Mouse (Mus musculus): ENCODE results near the gene Ephb1. TPM values are rescaled to one million over a fixed set of nuclear protein-coding genes. Genes with fewer than 3 reads are reported as not detected.

Ephb1 gene
- polyA plus RNA-seq, 1 experiment from 2014 or later, result 0.66 TPM

DNA sequence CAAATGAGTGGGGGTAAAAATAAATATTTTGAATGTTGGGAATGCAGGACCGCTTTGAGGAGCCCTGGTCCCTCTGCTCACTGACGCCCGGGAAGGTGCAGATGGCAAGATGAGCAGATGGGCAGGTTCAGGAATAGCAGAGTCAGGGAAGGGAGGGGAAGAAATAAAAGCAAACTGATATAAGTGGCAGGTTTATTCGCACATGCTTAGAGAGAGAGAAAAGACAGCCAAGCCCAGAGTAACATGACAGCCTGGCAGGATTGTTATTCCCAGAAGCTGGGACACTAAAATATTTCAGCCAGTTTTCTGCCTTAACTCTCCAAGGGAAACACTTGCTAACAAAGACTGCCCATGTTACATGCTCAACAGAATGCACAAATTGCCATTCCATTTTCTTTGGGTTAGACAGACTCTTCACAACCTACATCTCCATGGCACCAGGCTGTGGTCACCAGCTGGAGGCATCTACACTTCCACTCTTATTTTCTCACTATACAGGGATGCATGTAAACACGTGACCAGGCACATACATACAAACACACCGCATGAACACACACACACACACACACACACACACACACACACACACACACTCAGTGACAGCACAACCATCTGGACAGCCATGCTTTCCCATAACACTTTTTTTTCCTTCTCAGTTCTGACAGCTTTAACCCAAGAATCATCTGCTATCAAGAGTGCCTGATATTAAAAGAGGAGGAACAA, 315.3 kb downstream of the Ephb1 start:
- no peak for ATAC-seq (ENCODE audit: insufficient number of reproducible peaks, low FRiP score)
- no peaks in the 10 kb centered on the region for H3K27me3 ChIP-seq (replicated peaks)
- WGBS, result 72% methylated on average over 6 of the region's 6 CpGs

GRCm38 (mm10) chr9:102036132-102036531, 318.4 kb downstream of the Ephb1 start:
- Histone ChIP-seq H3K27ac (ENCODE audit: poor library complexity, severe bottlenecking) (no peak overlapping the region), H3K36me3 (no peaks in the 10 kb centered on the region), H3K9ac (no peak overlapping the region), H3K4me2 (no peak overlapping the region), H3K9me3 (replicated peaks) (no peaks in the 10 kb centered on the region), H3K4me1 (replicated peaks) (no peaks in the 10 kb centered on the region), H3K27me3 (replicated peaks) (no peaks in the 10 kb centered on the region; the same call in 1 of the 2 replicates), H3K4me3 (no peak overlapping the region)
- ATAC-seq (ENCODE audit: insufficient number of reproducible peaks, low FRiP score), result no peak
- 69% methylated on average over 5 of the region's 5 CpGs for WGBS

More for the DNA sequence above, 315.3 kb downstream of the Ephb1 start:
- Histone ChIP-seq H3K36me3 (no peaks in the 10 kb centered on the region), H3K27ac (ENCODE audit: poor library complexity, severe bottlenecking) (no peak overlapping the region), H3K4me2 (no peak overlapping the region), H3K4me1 (replicated peaks) (no peaks in the 10 kb centered on the region), H3K9ac (no peak overlapping the region), H3K4me3 (no peak overlapping the region), H3K9me3 (replicated peaks) (no peaks in the 10 kb centered on the region)

- H3K9me3 ChIP-seq (replicated peaks), result no peaks in the 10 kb centered on the region
- no peaks in the 10 kb centered on the region; the same call in 1 of the 2 replicates for H3K27me3 ChIP-seq (replicated peaks)
- H3K4me2 ChIP-seq, result no peak overlapping the region
Observed at GRCm38 (mm10) chr9:102033231-102033630, 321.3 kb downstream of the Ephb1 start.

GRCm38 (mm10) chr9:102032376-102032775, 322.1 kb downstream of the Ephb1 start:
- no peaks in the 10 kb centered on the region for H3K36me3 ChIP-seq
- 53% methylated on average over 8 of the region's 8 CpGs for WGBS
- H3K4me1 ChIP-seq (replicated peaks), result no peaks in the 10 kb centered on the region
- no peak overlapping the region for H3K4me2 ChIP-seq
- no peaks in the 10 kb centered on the region for H3K9me3 ChIP-seq (replicated peaks)
- no peak for ATAC-seq (ENCODE audit: insufficient number of reproducible peaks, low FRiP score)
- H3K9ac ChIP-seq, result no peak overlapping the region
- H3K4me3 ChIP-seq, result no peak overlapping the region
- no peak overlapping the region for H3K27ac ChIP-seq (ENCODE audit: poor library complexity, severe bottlenecking)
- no peaks in the 10 kb centered on the region; the same call in 1 of the 2 replicates for H3K27me3 ChIP-seq (replicated peaks)

More at GRCm38 (mm10) chr9:102033231-102033630, 321.3 kb downstream of the Ephb1 start:
- Histone ChIP-seq H3K9ac (no peak overlapping the region), H3K36me3 (no peaks in the 10 kb centered on the region), H3K4me3 (no peak overlapping the region), H3K27ac (ENCODE audit: poor library complexity, severe bottlenecking) (no peak overlapping the region), H3K4me1 (replicated peaks) (no peaks in the 10 kb centered on the region)
- WGBS, result 75% methylated on average over 5 of the region's 5 CpGs
- ATAC-seq (ENCODE audit: insufficient number of reproducible peaks, low FRiP score), result no peak

DNA sequence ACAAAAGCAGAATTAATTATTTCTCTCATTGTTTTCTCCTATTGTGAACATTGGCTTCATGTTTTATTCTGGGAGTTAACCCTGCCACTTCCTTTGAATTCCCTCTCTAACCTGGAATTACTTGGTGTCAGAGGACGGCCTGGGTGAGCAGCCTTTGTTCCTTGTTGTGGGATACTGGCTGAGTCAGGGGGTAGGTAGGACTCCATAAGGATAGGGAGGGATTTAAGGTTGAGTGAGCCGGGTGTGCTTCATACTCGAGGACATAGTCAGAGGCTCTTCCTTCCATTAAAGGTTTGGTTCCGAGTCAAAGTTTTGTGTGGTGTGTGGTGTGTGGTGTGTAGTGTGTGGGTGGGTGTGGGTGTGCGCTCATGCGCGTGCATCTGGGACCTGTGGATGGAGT, 324.8 kb downstream of the Ephb1 start:
- H3K27me3 ChIP-seq (replicated peaks), result no peaks in the 10 kb centered on the region; the same call in 1 of the 2 replicates
- 80% methylated on average over 7 of the region's 7 CpGs for WGBS
- no peak overlapping the region for H3K27ac ChIP-seq (ENCODE audit: poor library complexity, severe bottlenecking)
- H3K9ac ChIP-seq, result no peak overlapping the region
- no peak overlapping the region for H3K4me3 ChIP-seq
- no peak overlapping the region for H3K4me2 ChIP-seq
- H3K9me3 ChIP-seq (replicated peaks), result no peaks in the 10 kb centered on the region
- H3K36me3 ChIP-seq, result no peaks in the 10 kb centered on the region
- no peak for ATAC-seq (ENCODE audit: insufficient number of reproducible peaks, low FRiP score)
- no peaks in the 10 kb centered on the region for H3K4me1 ChIP-seq (replicated peaks)

- no peak overlapping the region for H3K27ac ChIP-seq (ENCODE audit: poor library complexity, severe bottlenecking)
- H3K27me3 ChIP-seq (replicated peaks), result no peaks in the 10 kb centered on the region
- H3K36me3 ChIP-seq, result no peaks in the 10 kb centered on the region
- no peaks in the 10 kb centered on the region for H3K4me1 ChIP-seq (replicated peaks)
- 85% methylated on average over 2 of the region's 2 CpGs for WGBS
- no peak overlapping the region for H3K4me3 ChIP-seq
- H3K4me2 ChIP-seq, result no peak overlapping the region
- no peaks in the 10 kb centered on the region for H3K9me3 ChIP-seq (replicated peaks)
- no peak overlapping the region for H3K9ac ChIP-seq
- ATAC-seq (ENCODE audit: insufficient number of reproducible peaks, low FRiP score), result no peak
Observed at GRCm38 (mm10) chr9:102026136-102026535, 328.4 kb downstream of the Ephb1 start.

DNA sequence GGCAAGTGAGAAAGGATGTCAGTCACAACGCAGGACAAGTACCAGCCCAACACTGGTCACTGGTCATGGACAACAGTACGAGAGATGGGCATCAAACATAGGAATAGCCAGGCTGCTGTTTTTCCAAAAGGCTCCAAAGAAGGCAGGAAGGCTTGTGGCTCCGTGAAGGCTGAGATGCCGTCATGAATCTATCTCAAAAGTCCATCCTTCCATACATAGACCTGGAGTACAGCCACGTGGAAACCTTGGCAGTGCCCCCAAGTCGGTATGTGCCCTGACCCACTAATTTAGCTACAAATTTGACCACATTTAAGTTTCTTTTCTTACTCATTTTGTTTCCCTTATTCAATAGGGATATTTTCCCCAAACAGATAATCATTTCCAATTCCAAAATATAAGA, 329.4 kb downstream of the Ephb1 start:
- Histone ChIP-seq H3K36me3 (no peaks in the 10 kb centered on the region), H3K27ac (ENCODE audit: poor library complexity, severe bottlenecking) (no peak overlapping the region), H3K4me3 (no peak overlapping the region), H3K27me3 (replicated peaks) (no peaks in the 10 kb centered on the region), H3K4me2 (no peak overlapping the region), H3K9me3 (replicated peaks) (peaks cover 1% of the 10 kb centered on the region; the same call in 1 of the 2 replicates), H3K4me1 (replicated peaks) (no peaks in the 10 kb centered on the region), H3K9ac (no peak overlapping the region)
- ATAC-seq (ENCODE audit: insufficient number of reproducible peaks, low FRiP score), result no peak
- 74% methylated on average over 6 of the region's 6 CpGs for WGBS

- Histone ChIP-seq H3K9ac (no peak overlapping the region), H3K27me3 (replicated peaks) (0 out of 2 replicates have a peak, but pooled peaks cover 2% of the 10 kb centered on the region), H3K4me2 (no peak overlapping the region), H3K4me3 (no peak overlapping the region), H3K27ac (ENCODE audit: poor library complexity, severe bottlenecking) (no peak overlapping the region), H3K9me3 (replicated peaks) (peaks cover 6% of the 10 kb centered on the region; the same call in 1 of the 2 replicates), H3K36me3 (no peaks in the 10 kb centered on the region), H3K4me1 (replicated peaks) (no peaks in the 10 kb centered on the region)
- no peak for ATAC-seq (ENCODE audit: insufficient number of reproducible peaks, low FRiP score)
Observed at GRCm38 (mm10) chr9:102015516-102015915, 339.0 kb downstream of the Ephb1 start.

DNA sequence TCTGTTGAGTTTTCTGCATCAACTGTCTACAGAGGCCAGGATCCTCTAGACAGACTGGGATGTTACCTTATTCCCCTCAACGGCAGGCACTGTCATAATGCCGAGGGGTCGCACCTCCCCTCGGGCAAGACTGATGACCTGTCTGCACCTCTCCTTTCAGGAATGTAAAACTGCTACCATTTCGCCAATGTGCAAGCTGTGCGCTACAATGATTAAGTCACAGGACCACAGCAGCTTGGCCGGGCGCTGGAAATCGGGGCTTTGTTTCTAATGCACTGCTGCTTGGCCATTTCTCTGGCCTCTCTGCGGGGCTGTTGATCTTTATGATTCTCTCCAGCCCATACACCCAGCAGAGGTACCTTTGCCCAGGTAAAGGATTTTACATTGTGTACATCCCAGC, 346.8 kb downstream of the Ephb1 start:
- H3K9ac ChIP-seq, result no peak overlapping the region
- H3K4me3 ChIP-seq, result no peak overlapping the region
- H3K27me3 ChIP-seq (replicated peaks), result peaks cover 21% of the 10 kb centered on the region; the same call in 1 of the 2 replicates
- H3K36me3 ChIP-seq, result no peaks in the 10 kb centered on the region
- ATAC-seq (ENCODE audit: insufficient number of reproducible peaks, low FRiP score), result no peak
- 79% methylated on average over 10 of the region's 10 CpGs for WGBS
- H3K9me3 ChIP-seq (replicated peaks), result no peaks in the 10 kb centered on the region
- no peak overlapping the region for H3K27ac ChIP-seq (ENCODE audit: poor library complexity, severe bottlenecking)
- no peak overlapping the region for H3K4me2 ChIP-seq
- H3K4me1 ChIP-seq (replicated peaks), result no peaks in the 10 kb centered on the region

DNA sequence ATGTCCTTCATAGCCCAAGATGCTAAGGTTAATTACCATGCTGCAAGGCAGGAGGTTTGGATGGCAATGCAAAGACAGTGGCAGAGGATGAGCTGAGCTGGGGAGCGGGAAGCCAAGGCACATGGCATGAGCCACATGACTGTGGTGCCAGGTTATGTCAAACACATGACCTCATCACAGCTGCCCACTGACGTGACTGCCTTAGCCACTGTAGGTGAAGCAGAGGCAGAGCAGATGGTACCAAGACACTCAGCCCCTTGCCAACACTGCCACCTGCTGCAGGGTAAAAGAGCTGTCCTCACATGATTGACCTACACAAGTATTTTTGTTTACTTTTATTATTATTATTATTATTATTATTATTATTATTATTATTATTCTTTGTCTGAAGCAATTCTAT, 348.0 kb downstream of the Ephb1 start:
- H3K9me3 ChIP-seq (replicated peaks), result no peaks in the 10 kb centered on the region
- H3K4me3 ChIP-seq, result no peak overlapping the region
- H3K27ac ChIP-seq (ENCODE audit: poor library complexity, severe bottlenecking), result no peak overlapping the region
- H3K9ac ChIP-seq, result no peak overlapping the region
- no peak overlapping the region for H3K4me2 ChIP-seq
- H3K27me3 ChIP-seq (replicated peaks), result peaks cover 32% of the 10 kb centered on the region
- no peak for ATAC-seq (ENCODE audit: insufficient number of reproducible peaks, low FRiP score)
- WGBS, result 46% methylated on average over 2 of the region's 2 CpGs
- no peaks in the 10 kb centered on the region for H3K4me1 ChIP-seq (replicated peaks)
- no peaks in the 10 kb centered on the region for H3K36me3 ChIP-seq

DNA sequence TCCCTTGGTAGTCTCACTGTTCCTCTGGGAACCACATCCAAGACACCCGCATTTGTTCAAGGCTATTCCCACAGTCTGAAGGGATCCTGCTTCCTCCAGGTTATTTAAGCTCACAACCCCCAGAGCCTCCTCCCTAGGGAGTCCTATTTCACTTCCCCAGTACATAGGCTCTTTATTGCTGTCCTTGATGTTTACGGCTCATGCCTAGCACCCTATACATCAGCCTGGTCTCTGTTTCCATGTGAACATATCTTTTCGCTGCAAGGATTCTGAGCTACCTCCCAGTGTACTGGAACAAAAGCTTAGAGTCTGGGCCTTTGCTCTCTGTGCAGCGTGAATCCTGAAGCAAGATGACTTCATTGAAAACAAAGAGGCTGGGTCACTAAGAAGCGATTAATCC, 351.6 kb downstream of the Ephb1 start:
- no peak overlapping the region for H3K4me3 ChIP-seq
- no peaks in the 10 kb centered on the region for H3K4me1 ChIP-seq (replicated peaks)
- no peak for ATAC-seq (ENCODE audit: insufficient number of reproducible peaks, low FRiP score)
- H3K9me3 ChIP-seq (replicated peaks), result peaks cover 9% of the 10 kb centered on the region; the same call in 1 of the 2 replicates
- H3K27ac ChIP-seq (ENCODE audit: poor library complexity, severe bottlenecking), result no peak overlapping the region
- peaks cover 32% of the 10 kb centered on the region for H3K27me3 ChIP-seq (replicated peaks)
- H3K36me3 ChIP-seq, result no peaks in the 10 kb centered on the region
- H3K4me2 ChIP-seq, result no peak overlapping the region
- H3K9ac ChIP-seq, result no peak overlapping the region
- WGBS, result 81% methylated on average over 5 of the region's 5 CpGs

GRCm38 (mm10) chr9:102002186-102002585, 352.3 kb downstream of the Ephb1 start:
- Histone ChIP-seq H3K9me3 (replicated peaks) (peaks cover 9% of the 10 kb centered on the region; the same call in 1 of the 2 replicates), H3K27ac (ENCODE audit: poor library complexity, severe bottlenecking) (no peak overlapping the region), H3K27me3 (replicated peaks) (peaks cover 34% of the 10 kb centered on the region), H3K36me3 (no peaks in the 10 kb centered on the region), H3K4me1 (replicated peaks) (peaks cover 3% of the 10 kb centered on the region), H3K9ac (no peak overlapping the region), H3K4me2 (no peak overlapping the region), H3K4me3 (no peak overlapping the region)
- 80% methylated on average over 10 of the region's 10 CpGs for WGBS
- no peak for ATAC-seq (ENCODE audit: insufficient number of reproducible peaks, low FRiP score)
